Mouse (Mus musculus) megakaryocyte, embryonic 14.5 days (primary cell): Measurements from ENCODE around the gene Elk3. TPM values are rescaled to one million over a fixed set of nuclear protein-coding genes. Genes with fewer than 3 reads are reported as not detected.
A peak's percentile ranks its signal among the peaks of the same experiment; 100 is the strongest.

Experiments
- H3K27me3 ChIP-seq: replicated peaks from 2 replicates; pipeline ENCODE3; 2012; ENCODE audit warnings: inconsistent platforms
- H3K36me3 ChIP-seq: replicated peaks from 2 replicates; pipeline ENCODE3; 2012; ENCODE audit warnings: low read length, inconsistent platforms, mixed read lengths
- H3K4me1 ChIP-seq: 2 replicates; pipeline ENCODE4 v1.6.1; 2012; ENCODE audit warnings: inconsistent platforms
- H3K4me3 ChIP-seq: replicated peaks from 2 replicates; pipeline ENCODE3; 2012; ENCODE audit warnings: moderate library complexity, mild to moderate bottlenecking, inconsistent platforms
- H3K9me3 ChIP-seq: 2 replicates; pipeline ENCODE4 v1.6.1; 2012; ENCODE audit warnings: inconsistent platforms
- FLI1 ChIP-seq: IDR thresholded peaks from 2 replicates; pipeline ENCODE4 v1.6.1; 2012; ENCODE audit warnings: low read length, inconsistent platforms, mixed read lengths
- GATA1 ChIP-seq: IDR thresholded peaks from 3 replicates; pipeline ENCODE4 v1.6.1; 2012; ENCODE audit warnings: mixed read lengths, low read length, inconsistent platforms, borderline replicate concordance
- polyA plus RNA-seq: library from polyadenylated mRNA; stranded (reverse); fragments of >175 nt; gene quantifications from 2 replicates; pipeline ENCODE4 v1.2.3, GENCODE M21; 2012; ENCODE audit warnings: low replicate concordance; ENCODE audit not compliant: insufficient read depth

Gene Elk3
- polyA plus RNA-seq, 1 experiment: 12.6 TPM

- no peaks in the 10 kb centered on the region for H3K36me3 ChIP-seq
- H3K27me3 ChIP-seq: peaks cover 2% of the 10 kb centered on the region
- TF ChIP-seq FLI1 (no peak), GATA1 (no peak)
- peaks cover 29% of the 10 kb centered on the region for H3K4me1 ChIP-seq
- peaks cover 8% of the 10 kb centered on the region for H3K9me3 ChIP-seq
- H3K4me3 ChIP-seq: no peak overlapping the region
Observed at GRCm38 (mm10) chr10:93347387-93347786, 36.5 kb upstream of the Elk3 start.

- peaks cover 29% of the 10 kb centered on the region for H3K4me1 ChIP-seq
- H3K36me3 ChIP-seq: no peaks in the 10 kb centered on the region
- H3K9me3 ChIP-seq: peaks cover 8% of the 10 kb centered on the region
- H3K4me3 ChIP-seq: no peak overlapping the region
- peaks cover 2% of the 10 kb centered on the region for H3K27me3 ChIP-seq
- TF ChIP-seq FLI1 (no peak), GATA1 (no peak)
Observed at GRCm38 (mm10) chr10:93346208-93346936, 35.4 kb upstream of the Elk3 start.

- Histone ChIP-seq H3K9me3 (peaks cover 2% of the 10 kb centered on the region), H3K36me3 (no peaks in the 10 kb centered on the region), H3K27me3 (no peaks in the 10 kb centered on the region), H3K4me3 (no peak overlapping the region), H3K4me1 (peaks cover 29% of the 10 kb centered on the region)
- TF ChIP-seq GATA1 (no peak), FLI1 (no peak)
Observed at GRCm38 (mm10) chr10:93345497-93345896, 34.6 kb upstream of the Elk3 start.

GRCm38 (mm10) chr10:93343469-93343868, 32.5 kb upstream of the Elk3 start:
- TF ChIP-seq GATA1: no peak
- TF ChIP-seq FLI1: no peak

GRCm38 (mm10) chr10:93342986-93343385, 32.1 kb upstream of the Elk3 start:
- Histone ChIP-seq H3K36me3 (no peaks in the 10 kb centered on the region), H3K4me3 (no peak overlapping the region), H3K27me3 (no peaks in the 10 kb centered on the region), H3K9me3 (0 out of 2 replicates have a peak, but pooled peaks cover 3% of the 10 kb centered on the region), H3K4me1 (peaks cover 20% of the 10 kb centered on the region)
- TF ChIP-seq FLI1: no peak
- no peak for TF ChIP-seq GATA1

More at GRCm38 (mm10) chr10:93343469-93343868, 32.5 kb upstream of the Elk3 start:
- Histone ChIP-seq H3K4me1 (peaks cover 21% of the 10 kb centered on the region), H3K4me3 (no peak overlapping the region), H3K9me3 (0 out of 2 replicates have a peak, but pooled peaks cover 3% of the 10 kb centered on the region), H3K27me3 (no peaks in the 10 kb centered on the region), H3K36me3 (no peaks in the 10 kb centered on the region)

GRCm38 (mm10) chr10:93338526-93338925, 27.6 kb upstream of the Elk3 start:
- TF ChIP-seq GATA1: no peak
- no peak for TF ChIP-seq FLI1
- H3K36me3 ChIP-seq: no peaks in the 10 kb centered on the region
- no peak overlapping the region for H3K4me3 ChIP-seq

GRCm38 (mm10) chr10:93336462-93336931, 25.6 kb upstream of the Elk3 start:
- Histone ChIP-seq H3K9me3 (0 out of 2 replicates have a peak, but pooled peaks cover 3% of the 10 kb centered on the region), H3K4me1 (peaks cover 42% of the 10 kb centered on the region), H3K4me3 (peak overlapping the region; percentile 83), H3K36me3 (no peaks in the 10 kb centered on the region), H3K27me3 (no peaks in the 10 kb centered on the region)
- no peak for TF ChIP-seq GATA1
- TF ChIP-seq FLI1: no peak

More at GRCm38 (mm10) chr10:93338526-93338925, 27.6 kb upstream of the Elk3 start:
- Histone ChIP-seq H3K27me3 (no peaks in the 10 kb centered on the region), H3K4me1 (peaks cover 35% of the 10 kb centered on the region), H3K9me3 (0 out of 2 replicates have a peak, but pooled peaks cover 3% of the 10 kb centered on the region)

GRCm38 (mm10) chr10:93335828-93336461, 25.0 kb upstream of the Elk3 start:
- H3K9me3 ChIP-seq: 0 out of 2 replicates have a peak, but pooled peaks cover 3% of the 10 kb centered on the region
- no peaks in the 10 kb centered on the region for H3K36me3 ChIP-seq
- TF ChIP-seq FLI1: no peak
- no peak for TF ChIP-seq GATA1
- peak overlapping the region; percentile 83 for H3K4me3 ChIP-seq
- peaks cover 42% of the 10 kb centered on the region for H3K4me1 ChIP-seq
- no peaks in the 10 kb centered on the region for H3K27me3 ChIP-seq

GRCm38 (mm10) chr10:93335001-93335400, 24.1 kb upstream of the Elk3 start:
- Histone ChIP-seq H3K4me3 (no peak overlapping the region), H3K4me1 (peaks cover 42% of the 10 kb centered on the region), H3K36me3 (no peaks in the 10 kb centered on the region), H3K27me3 (no peaks in the 10 kb centered on the region), H3K9me3 (no peaks in the 10 kb centered on the region)
- TF ChIP-seq GATA1 (no peak), FLI1 (no peak)

- Histone ChIP-seq H3K4me1 (peaks cover 42% of the 10 kb centered on the region), H3K9me3 (no peaks in the 10 kb centered on the region), H3K27me3 (no peaks in the 10 kb centered on the region), H3K4me3 (no peak overlapping the region), H3K36me3 (no peaks in the 10 kb centered on the region)
- TF ChIP-seq GATA1: no peak
- no peak for TF ChIP-seq FLI1
Observed at GRCm38 (mm10) chr10:93333239-93333638, 22.3 kb upstream of the Elk3 start.
